Mouse (Mus musculus) layer of hippocampus, adult 8-10 months (tissue): ENCODE results near the gene Znrf3. TPM values are rescaled to one million over a fixed set of nuclear protein-coding genes. Genes with fewer than 3 reads are reported as not detected.

ENCODE experiments used
- DNase-seq, 2 experiments: peaks; one replicate each; pipeline ENCODE4 v3.0.0; 2022; ENCODE audit warnings: low spot score in 2 of 2
- total RNA-seq, 4 experiments: library from RNA; stranded (reverse); gene quantifications; 2 replicates each; pipeline ENCODE4 v1.2.4; 2022

Znrf3 gene
- total RNA-seq, 4 experiments from 2014 or later = 18.6 to 22.3 (median 20.3) TPM

- no peak for DNase-seq
These were observed 202.5 kb downstream of the Znrf3 start for GRCm38 (mm10) chr11:5242158-5242557.

GRCm38 (mm10) chr11:5239706-5240690 is 204.6 kb downstream of the Znrf3 start:
- no peak for DNase-seq

Other genes starting within 250 kb of the Znrf3 start
- gene Kremen1, start 183.3 kb downstream of the Znrf3 start, total RNA-seq = 10 to 100 TPM; 13.5 to 15.6 (median 14.9) TPM
- 100 to 1,000 TPM in 2 of 4 experiments, 10 to 100 TPM in 2; 71.9 to 130 (median 98.1) TPM for gene Xbp1, start 75.8 kb upstream of the Znrf3 start, total RNA-seq
- gene Ccdc117, start 97.3 kb upstream of the Znrf3 start, total RNA-seq = 10 to 100 TPM; 13.3 to 18.4 (median 15.2) TPM
- not detected for gene Ankrd36, start 124.8 kb upstream of the Znrf3 start, total RNA-seq